Mouse (Mus musculus) small intestine, adult 2 months (tissue): Measurements from ENCODE around the gene Mkrn2.

ENCODE experiments used
- CTCF ChIP-seq: fragments of 200-500 bp; IDR thresholded peaks from 2 replicates; pipeline ENCODE4 v1.5.1; 2012; ENCODE audit warnings: low read depth, mild to moderate bottlenecking, control low read depth, inconsistent platforms, low read length, moderate library complexity, mixed read lengths; ENCODE audit not compliant: insufficient replicate concordance, insufficient read length; ENCODE audit errors: extremely low read depth
- POLR2A ChIP-seq: fragments of 200-500 bp; IDR thresholded peaks from 2 replicates; pipeline ENCODE4 v1.6.1; 2012; ENCODE audit warnings: low read depth, mild to moderate bottlenecking, control low read depth, inconsistent platforms, low read length, moderate library complexity

DNA sequence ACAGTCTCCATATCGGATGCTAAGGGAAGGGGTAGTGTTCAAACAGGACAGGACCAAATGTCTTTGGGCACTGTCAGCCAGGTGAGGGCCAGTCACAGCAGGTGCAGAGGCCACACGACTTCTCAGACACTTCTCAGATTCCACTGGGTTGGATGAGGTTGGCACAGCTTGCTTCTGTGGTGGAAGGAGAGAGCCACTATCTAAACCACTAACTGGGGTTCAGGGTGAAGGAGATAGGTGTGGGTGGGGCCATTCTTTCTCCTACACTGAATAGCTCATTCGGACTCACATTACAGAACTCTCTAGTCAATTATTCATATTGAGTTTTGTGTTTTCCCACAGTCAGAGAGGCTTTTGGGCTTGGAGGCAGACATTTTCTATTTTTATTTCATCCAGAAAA lies 6.0 kb upstream of the Mkrn2 start:
- TF ChIP-seq POLR2A (no peak), CTCF (no peak)
